Mouse (Mus musculus): Measurements from ENCODE around the gene Tfpt.
"Not testable (repeated sequence)": the region's sequence is repeated elsewhere in the genome, so short reads cannot be mapped to it uniquely, and the experiment has no call there.

Gene Tfpt

DNA sequence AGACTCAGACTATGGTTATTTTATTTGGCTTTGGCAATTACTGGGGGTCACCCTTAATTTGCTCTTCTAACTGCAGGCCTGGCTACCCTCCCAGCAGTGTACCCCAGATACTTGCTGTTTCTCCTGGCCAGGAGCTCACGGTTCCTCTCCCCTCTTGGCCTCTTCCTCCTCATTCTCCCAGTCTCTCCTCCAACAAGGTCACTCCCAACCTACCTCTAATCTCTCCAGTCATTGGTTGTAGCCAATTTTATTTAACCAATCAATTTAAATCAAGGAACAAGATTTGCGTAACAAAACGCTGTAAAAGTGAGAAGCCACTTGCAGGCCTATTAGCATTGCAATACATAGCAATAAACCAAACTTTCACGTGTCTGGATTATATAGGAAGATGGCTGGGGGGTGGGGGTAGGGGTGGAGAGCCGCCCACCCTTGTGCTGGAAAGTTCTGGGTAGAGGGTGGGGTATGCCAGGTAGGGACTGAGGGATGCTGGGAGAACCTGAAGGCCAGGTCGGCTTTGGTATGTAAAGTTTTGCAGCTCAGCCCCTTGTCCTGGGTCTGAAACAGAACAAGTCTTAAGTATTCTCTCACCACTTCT, 50.7 kb downstream of the Tfpt start:
- in situ Hi-C loops (cut with MboI, MseI): no loop called here

DNA sequence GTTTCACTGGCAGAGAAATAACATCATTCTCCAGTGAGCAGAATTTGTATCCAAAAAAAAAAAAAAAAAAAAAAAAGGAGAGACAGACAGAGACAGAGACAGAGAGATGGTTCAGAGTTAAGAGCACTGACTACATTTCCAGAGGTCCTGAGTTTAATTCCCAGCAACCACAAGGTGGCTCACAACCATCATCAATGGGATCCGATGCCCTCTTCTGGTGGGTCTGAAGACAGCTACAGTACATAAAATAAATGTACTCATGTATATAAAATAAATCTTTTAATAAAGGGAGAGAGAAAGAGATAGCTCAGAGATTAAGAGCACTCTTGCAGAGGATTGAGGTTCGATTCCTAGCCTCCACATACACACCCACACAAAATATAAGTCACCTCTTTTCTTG, 51.5 kb downstream of the Tfpt start:
- in situ Hi-C loops (cut with MboI, MseI): no loop called here

DNA sequence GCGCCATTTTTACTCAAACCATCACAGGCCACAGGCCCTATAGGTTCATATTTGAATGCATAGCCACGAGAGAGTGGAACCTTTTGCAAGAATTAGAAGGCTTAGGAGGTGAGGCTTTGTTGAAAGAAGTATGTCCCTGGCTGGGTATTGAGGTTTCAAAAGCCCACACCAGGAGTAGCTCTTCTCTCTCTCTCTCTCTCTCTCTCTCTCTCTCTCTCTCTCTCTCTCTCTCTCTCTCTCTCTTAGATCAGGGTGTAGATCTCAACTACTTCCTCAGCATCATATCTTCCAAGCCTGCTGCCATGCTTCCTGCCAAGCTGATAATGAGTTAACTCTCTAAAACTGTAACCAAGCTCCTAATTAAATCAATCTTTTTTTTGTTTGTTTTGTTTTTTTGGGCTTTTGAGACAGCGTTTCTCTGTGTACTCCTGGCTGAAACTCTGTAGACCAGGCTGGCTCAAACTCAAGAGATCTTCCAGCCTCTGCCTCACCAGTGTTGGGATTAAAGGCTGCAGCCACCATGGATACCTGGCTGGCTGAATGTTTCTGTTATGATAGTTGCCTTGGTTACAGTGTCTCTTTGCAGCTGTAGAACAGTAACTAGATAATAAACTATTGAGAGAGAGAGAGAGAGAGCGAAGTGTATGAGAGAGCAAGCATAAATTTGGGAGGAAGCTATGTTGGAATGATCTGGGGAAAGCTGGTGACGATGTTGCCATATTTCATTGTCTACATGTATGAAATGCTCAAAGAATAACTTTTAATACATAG, 53.2 kb downstream of the Tfpt start:
- in situ Hi-C loops (cut with MboI, MseI): no loop called here

DNA sequence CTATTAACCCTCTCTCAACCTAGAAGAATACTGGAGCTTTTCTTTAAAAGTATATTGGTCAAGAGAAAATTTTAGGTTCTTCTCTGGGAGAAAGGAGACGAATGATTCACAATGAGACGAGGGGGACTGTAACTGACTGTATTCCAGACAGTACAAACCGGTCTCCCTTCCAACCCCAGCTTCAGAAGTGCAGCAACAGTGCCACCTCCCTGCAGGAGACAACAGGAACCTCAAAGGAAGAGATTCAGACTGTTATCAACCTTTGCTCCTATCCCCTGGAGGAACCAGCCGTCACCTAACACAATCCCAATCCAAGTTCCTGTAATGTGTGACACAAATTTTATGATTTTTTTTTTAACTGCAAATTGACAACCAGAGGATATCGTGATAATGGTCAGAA, 55.5 kb downstream of the Tfpt start:
- in situ Hi-C loops (cut with MboI, MseI): no loop called here

DNA sequence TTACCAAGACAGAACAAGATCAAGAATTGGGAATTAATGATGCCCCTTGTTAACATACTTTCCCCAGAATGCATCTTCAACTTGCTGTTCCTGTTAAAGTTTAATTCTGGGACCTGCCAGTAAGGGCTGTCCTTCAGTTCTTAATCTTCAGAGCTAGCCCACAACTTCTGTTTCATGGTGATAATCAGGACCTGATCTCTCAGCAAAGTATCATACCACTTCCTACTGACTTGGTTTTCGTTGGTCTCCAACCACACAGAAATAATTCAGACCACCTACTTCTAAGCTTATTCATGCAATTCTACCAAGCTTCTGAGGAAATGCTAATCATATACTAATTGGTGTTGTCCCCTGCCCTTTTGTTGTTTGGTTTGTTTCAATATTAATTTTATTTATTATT, 57.9 kb downstream of the Tfpt start:
- in situ Hi-C loops (cut with MboI, MseI): no loop called here

DNA sequence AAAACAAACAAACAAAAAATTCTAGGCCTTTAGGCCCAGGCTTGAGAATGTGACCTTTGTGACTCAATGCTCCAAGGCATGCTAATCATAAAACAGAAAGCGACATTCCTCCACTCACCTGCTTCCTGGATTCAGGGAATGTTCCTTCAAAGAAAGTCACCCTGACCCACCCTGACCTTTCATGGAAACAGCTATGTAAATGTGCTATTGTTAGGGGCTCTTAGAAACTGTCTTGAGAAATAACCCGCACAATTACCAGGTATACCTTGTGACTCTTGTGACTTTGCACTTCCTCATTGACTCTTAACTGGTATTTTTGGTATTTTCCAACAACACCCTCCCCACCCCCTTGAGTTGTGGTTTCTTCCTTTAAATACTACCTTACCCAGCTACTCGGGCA, 59.1 kb downstream of the Tfpt start:
- in situ Hi-C loops (cut with MboI, MseI): not testable (repeated sequence)
